Mouse (Mus musculus) MEL (cell line): ENCODE measurements at regions not wholly inside any gene's neighbourhood (a gene's known extent, or its start where the extent isn't known, plus 50 kb on each side); places are given as distances from the start of the nearest gene placed in this dataset.

ENCODE experiments used
- CTCF ChIP-seq, 3 experiments: IDR thresholded peaks in 2 of 3; conservative IDR thresholded peaks in 1 of 3; 2 replicates each; pipeline ENCODE4 v1.5.1; 2011 to 2012; ENCODE audit warnings: low read length in 3 of 3, low read depth in 2 of 3, mild to moderate bottlenecking in 2 of 3, improper control_type of control experiment in 1 of 3, inconsistent platforms in 1 of 3, mixed read lengths in 1 of 3, moderate library complexity in 1 of 3; ENCODE audit not compliant: control insufficient read depth in 1 of 3, insufficient read depth in 1 of 3, poor library complexity in 1 of 3, severe bottlenecking in 1 of 3
- E2F4 ChIP-seq: IDR thresholded peaks from 2 replicates; pipeline ENCODE4 v1.6.1; 2011; ENCODE audit warnings: low read depth, low read length, improper control_type of control experiment, borderline replicate concordance
- MAFK ChIP-seq: IDR thresholded peaks from 2 replicates; pipeline ENCODE4 v1.6.1; 2011; ENCODE audit warnings: low read depth, mild to moderate bottlenecking, low read length, improper control_type of control experiment, borderline replicate concordance
- POLR2A ChIP-seq, 2 experiments: IDR thresholded peaks; 2 replicates each; pipeline ENCODE4 v1.6.1; 2011 to 2012; ENCODE audit warnings: low read length in 2 of 2, mild to moderate bottlenecking in 2 of 2, control low read depth in 1 of 2, improper control_type of control experiment in 1 of 2, low read depth in 1 of 2, moderate library complexity in 1 of 2; ENCODE audit not compliant: control insufficient read depth in 1 of 2, insufficient read depth in 1 of 2, poor library complexity in 1 of 2
- SIN3A ChIP-seq: IDR thresholded peaks from 2 replicates; pipeline ENCODE4 v1.6.1; 2012; ENCODE audit warnings: low read length, improper control_type of control experiment, inconsistent platforms
- TCF12 ChIP-seq: IDR thresholded peaks from 2 replicates; pipeline ENCODE4 v1.6.1; 2014; ENCODE audit warnings: low read depth, mild to moderate bottlenecking, inconsistent platforms, low read length, improper control_type of control experiment, moderate library complexity
- UBTF ChIP-seq: IDR thresholded peaks from 2 replicates; pipeline ENCODE4 v1.6.1; 2012; ENCODE audit warnings: low read depth, mild to moderate bottlenecking, inconsistent platforms, low read length, improper control_type of control experiment, moderate library complexity, borderline replicate concordance; ENCODE audit not compliant: insufficient read depth

- TF ChIP-seq CTCF (IDR thresholded peaks at IDR 0.05 in 2 of 3, conservative IDR thresholded peaks at IDR 0.05 in 1 of 3; ENCODE audit: control insufficient read depth in 1 of 3, insufficient read depth in 1 of 3, low read depth in 2 of 3, low read length in 3 of 3, poor library complexity in 1 of 3, severe bottlenecking in 1 of 3) (no peak), UBTF (no peak), SIN3A (no peak), TCF12 (no peak), E2F4 (no peak), MAFK (no peak), POLR2A (IDR thresholded peaks at IDR 0.05; ENCODE audit: control insufficient read depth in 1 of 2, insufficient read depth in 1 of 2, low read depth in 1 of 2, low read length in 2 of 2, poor library complexity in 1 of 2) (no peak)
Observed at GRCm38 (mm10) chr3:19067141-19067757, 561.2 kb downstream of the 1700064H15Rik start.
